Mouse (Mus musculus): Measurements from ENCODE around the gene Atxn1. TPM values are rescaled to one million over a fixed set of nuclear protein-coding genes. Genes with fewer than 3 reads are reported as not detected.

Atxn1 gene
- polyA plus RNA-seq, 1 experiment from 2014 or later: 5.9 TPM

DNA sequence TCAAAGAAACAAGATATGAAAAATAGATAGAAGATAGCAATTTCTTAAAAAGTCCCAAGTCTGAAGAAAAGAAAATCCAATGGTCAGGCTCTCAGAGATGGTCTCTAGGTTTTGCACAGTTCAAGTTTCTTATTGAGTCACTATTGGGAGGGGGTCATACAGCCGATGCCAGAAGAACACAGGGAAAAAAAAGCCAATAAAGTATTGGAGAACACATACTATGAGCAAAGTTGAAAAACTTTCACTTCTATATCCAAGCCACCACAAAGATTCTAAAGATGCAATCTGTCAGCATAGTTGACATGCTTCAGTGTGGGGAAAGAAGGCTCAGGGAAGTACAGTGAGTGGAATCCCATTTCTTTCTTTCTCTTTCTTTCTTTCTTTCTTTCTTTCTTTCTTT lies 285.7 kb downstream of the Atxn1 start:
- no peak for ATAC-seq (ENCODE audit: low FRiP score, low TSS enrichment)
- 92% methylated on average over 1 of the region's 1 CpGs for WGBS
- Histone ChIP-seq H3K9me3 (ENCODE audit: low read length) (no peaks in the 10 kb centered on the region), H3K27ac (ENCODE audit: low read length) (no peak overlapping the region), H3K4me2 (replicated peaks; ENCODE audit: low read depth, low read length) (no peak overlapping the region), H3K27me3 (ENCODE audit: insufficient read depth, low read length) (no peaks in the 10 kb centered on the region), H3K9ac (replicated peaks; ENCODE audit: low read length) (no peak overlapping the region), H3K4me3 (ENCODE audit: low read length) (no peak overlapping the region), H3K4me1 (ENCODE audit: insufficient read depth, low read length) (0 out of 2 replicates have a peak, but pooled peaks cover 2% of the 10 kb centered on the region), H3K36me3 (ENCODE audit: insufficient read depth, low read length) (no peaks in the 10 kb centered on the region)

DNA sequence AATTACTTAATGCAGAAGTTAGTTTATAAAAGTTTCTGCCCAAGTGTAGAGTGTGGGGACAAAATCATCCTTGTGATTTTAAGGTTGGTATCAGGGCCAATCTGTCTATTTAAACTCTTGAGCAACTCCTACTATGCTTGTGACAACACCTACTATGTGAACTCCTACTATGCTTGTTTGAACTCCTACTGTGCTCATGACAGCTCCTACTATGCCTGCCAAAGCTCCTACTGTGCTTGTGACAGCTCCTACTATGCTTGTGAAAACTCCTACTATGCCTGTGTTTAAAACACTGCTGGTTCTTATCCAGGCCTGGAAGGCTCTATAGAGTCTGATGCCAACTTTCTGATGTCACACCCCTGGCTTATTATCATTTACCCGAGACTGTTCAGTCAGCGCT lies 292.2 kb downstream of the Atxn1 start:
- WGBS: 83% methylated on average over 2 of the region's 2 CpGs
- H3K9ac ChIP-seq (replicated peaks; ENCODE audit: low read length): no peak overlapping the region
- H3K27ac ChIP-seq (ENCODE audit: low read length): no peak overlapping the region
- no peak for ATAC-seq (ENCODE audit: low FRiP score, low TSS enrichment)
- no peaks in the 10 kb centered on the region for H3K9me3 ChIP-seq (ENCODE audit: low read length)
- H3K4me2 ChIP-seq (replicated peaks; ENCODE audit: low read depth, low read length): no peak overlapping the region
- no peaks in the 10 kb centered on the region for H3K4me1 ChIP-seq (ENCODE audit: insufficient read depth, low read length)
- H3K27me3 ChIP-seq (ENCODE audit: insufficient read depth, low read length): no peaks in the 10 kb centered on the region
- H3K4me3 ChIP-seq (ENCODE audit: low read length): no peak overlapping the region
- no peaks in the 10 kb centered on the region for H3K36me3 ChIP-seq (ENCODE audit: insufficient read depth, low read length)

DNA sequence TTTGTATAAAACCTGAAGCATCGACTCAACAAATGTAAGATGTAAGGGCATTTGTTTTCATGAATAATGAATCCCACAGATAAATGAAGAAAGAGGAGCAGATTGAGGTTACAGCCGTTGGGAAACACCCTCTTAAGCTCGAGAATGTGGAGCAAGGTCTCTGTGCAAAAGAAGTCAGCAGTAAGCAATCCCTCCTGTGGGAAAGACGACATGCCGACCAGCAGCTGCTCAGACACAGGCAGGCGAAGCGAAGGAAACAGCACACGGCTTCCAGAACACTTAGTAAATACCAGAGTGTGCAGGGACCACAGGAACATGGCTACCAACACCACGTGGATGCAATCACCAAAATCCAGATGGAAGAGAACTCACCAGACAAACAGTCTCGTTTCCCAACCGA lies 294.8 kb downstream of the Atxn1 start:
- Histone ChIP-seq H3K9me3 (ENCODE audit: low read length) (no peaks in the 10 kb centered on the region), H3K4me1 (ENCODE audit: insufficient read depth, low read length) (no peaks in the 10 kb centered on the region), H3K9ac (replicated peaks; ENCODE audit: low read length) (no peak overlapping the region), H3K27me3 (ENCODE audit: insufficient read depth, low read length) (no peaks in the 10 kb centered on the region), H3K36me3 (ENCODE audit: insufficient read depth, low read length) (no peaks in the 10 kb centered on the region), H3K4me3 (ENCODE audit: low read length) (no peak overlapping the region), H3K4me2 (replicated peaks; ENCODE audit: low read depth, low read length) (no peak overlapping the region), H3K27ac (ENCODE audit: low read length) (no peak overlapping the region)
- 80% methylated on average over 11 of the region's 11 CpGs for WGBS
- ATAC-seq (ENCODE audit: low FRiP score, low TSS enrichment): no peak

DNA sequence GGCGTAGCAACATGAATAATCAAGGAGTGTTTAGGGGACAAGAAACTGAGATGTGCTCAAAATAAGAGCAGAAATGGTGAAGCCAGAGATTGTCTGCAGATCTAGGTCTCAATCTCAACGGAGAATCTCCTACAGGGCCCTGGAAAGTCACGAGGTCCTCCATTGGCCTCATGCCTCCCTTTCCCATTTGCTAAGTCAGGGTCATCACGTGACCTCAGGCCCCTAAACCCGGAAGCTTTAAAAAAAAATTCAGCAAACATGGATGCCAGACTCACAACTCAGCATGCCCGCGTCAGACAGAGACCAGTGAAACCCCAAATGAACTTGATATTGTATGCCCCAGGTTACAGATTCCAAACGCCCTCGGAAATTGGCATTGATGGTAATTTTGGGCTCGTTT lies 302.0 kb downstream of the Atxn1 start:
- no peak overlapping the region for H3K27ac ChIP-seq (ENCODE audit: low read length)
- no peak overlapping the region for H3K9ac ChIP-seq (replicated peaks; ENCODE audit: low read length)
- no peak overlapping the region for H3K4me3 ChIP-seq (ENCODE audit: low read length)
- H3K36me3 ChIP-seq (ENCODE audit: insufficient read depth, low read length): no peaks in the 10 kb centered on the region
- no peak overlapping the region for H3K4me2 ChIP-seq (replicated peaks; ENCODE audit: low read depth, low read length)
- no peak for ATAC-seq (ENCODE audit: low FRiP score, low TSS enrichment)
- H3K9me3 ChIP-seq (ENCODE audit: low read length): no peaks in the 10 kb centered on the region
- 92% methylated on average over 10 of the region's 10 CpGs for WGBS
- H3K27me3 ChIP-seq (ENCODE audit: insufficient read depth, low read length): no peaks in the 10 kb centered on the region
- H3K4me1 ChIP-seq (ENCODE audit: insufficient read depth, low read length): no peaks in the 10 kb centered on the region

DNA sequence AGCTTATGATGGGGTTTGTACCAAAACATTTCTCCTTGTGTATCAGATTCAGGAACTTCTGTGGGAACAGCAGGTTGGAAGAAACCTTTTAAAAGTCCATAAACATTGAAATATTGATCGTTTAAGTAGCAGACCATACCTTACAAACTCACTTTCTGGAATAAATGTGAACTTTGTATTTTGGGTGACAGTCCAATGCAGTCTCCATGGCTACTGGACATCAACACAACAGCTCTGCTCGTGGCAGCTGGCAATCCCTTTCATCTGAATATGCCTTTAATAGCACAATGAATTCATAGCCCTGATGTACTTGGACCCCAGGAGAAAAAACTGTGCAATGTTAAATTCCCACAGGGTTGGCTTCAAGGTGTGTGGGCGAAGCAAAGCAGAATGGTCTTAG lies 302.6 kb downstream of the Atxn1 start:
- Histone ChIP-seq H3K9me3 (ENCODE audit: low read length) (no peaks in the 10 kb centered on the region), H3K27ac (ENCODE audit: low read length) (no peak overlapping the region), H3K4me3 (ENCODE audit: low read length) (no peak overlapping the region), H3K36me3 (ENCODE audit: insufficient read depth, low read length) (no peaks in the 10 kb centered on the region), H3K27me3 (ENCODE audit: insufficient read depth, low read length) (no peaks in the 10 kb centered on the region), H3K4me2 (replicated peaks; ENCODE audit: low read depth, low read length) (no peak overlapping the region), H3K4me1 (ENCODE audit: insufficient read depth, low read length) (no peaks in the 10 kb centered on the region), H3K9ac (replicated peaks; ENCODE audit: low read length) (no peak overlapping the region)
- WGBS: 79% methylated on average over 3 of the region's 3 CpGs
- no peak for ATAC-seq (ENCODE audit: low FRiP score, low TSS enrichment)

DNA sequence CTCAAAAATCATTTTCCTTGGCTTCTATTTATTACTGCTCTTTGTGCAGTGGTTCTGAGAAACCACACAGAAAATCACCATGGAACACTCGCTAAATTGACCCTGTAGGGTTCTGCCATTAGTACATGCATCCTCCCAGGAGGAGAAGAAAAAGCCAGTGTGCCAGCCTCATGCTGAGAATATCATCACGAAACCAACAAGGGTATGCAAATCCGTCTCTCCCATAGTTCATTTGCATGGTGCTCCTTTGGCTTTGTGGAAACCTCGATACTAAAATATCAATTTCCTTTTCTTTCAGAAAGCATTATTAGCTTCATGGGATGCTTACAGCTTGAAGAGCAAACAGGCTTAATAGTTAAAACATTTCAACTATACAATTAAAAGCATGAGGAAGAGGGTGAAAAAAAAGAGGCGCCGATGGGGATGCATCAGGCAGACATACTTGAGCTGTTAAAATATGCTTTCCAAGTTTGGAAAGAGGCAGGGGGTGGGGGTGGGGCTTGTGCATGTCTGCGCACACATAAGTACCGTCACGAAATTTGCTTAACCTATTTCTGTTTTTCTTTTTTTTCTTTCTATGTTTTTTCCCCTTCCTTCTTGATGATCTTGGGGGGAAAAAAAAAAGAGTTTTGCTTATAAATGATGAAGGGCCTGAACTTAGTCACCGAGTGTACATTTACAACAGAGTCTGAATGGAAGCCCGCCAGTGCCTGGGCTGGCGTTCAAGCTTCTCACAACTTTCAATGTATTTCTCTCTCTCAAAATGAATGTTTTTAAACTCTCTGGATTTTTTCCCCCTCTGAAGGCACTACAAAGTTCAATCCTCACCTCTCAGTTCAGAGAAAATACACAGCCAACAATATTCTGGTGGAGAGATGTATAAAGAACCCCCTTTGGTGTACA lies 303.3 kb downstream of the Atxn1 start:
- no peaks in the 10 kb centered on the region for H3K36me3 ChIP-seq (ENCODE audit: insufficient read depth, low read length)

DNA sequence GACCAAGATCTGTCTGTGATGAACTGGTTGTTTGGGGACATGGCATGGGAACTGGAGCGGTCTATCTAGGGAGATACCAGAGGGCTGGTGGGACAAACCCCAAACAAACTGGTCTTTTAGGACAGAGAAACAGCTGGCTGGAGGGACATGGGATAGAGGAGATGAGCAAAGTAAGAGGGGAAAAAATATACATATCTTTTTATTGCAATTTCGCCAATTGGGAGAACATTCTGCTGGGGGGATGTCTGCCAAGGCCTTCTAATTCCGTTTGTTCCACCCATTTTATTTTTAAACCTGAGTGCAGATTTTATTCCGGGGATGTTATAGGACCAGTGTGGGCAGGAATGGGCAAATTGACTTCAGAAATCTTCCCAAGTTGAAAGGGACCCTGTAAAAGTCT lies 305.0 kb downstream of the Atxn1 start:
- WGBS: 82% methylated on average over 4 of the region's 4 CpGs
- Histone ChIP-seq H3K4me3 (ENCODE audit: low read length) (no peak overlapping the region), H3K4me1 (ENCODE audit: insufficient read depth, low read length) (no peaks in the 10 kb centered on the region), H3K27me3 (ENCODE audit: insufficient read depth, low read length) (no peaks in the 10 kb centered on the region), H3K4me2 (replicated peaks; ENCODE audit: low read depth, low read length) (no peak overlapping the region), H3K27ac (ENCODE audit: low read length) (no peak overlapping the region), H3K9me3 (ENCODE audit: low read length) (no peaks in the 10 kb centered on the region), H3K9ac (replicated peaks; ENCODE audit: low read length) (no peak overlapping the region), H3K36me3 (ENCODE audit: insufficient read depth, low read length) (no peaks in the 10 kb centered on the region)
- ATAC-seq (ENCODE audit: low FRiP score, low TSS enrichment): no peak

More for the DNA sequence above, 303.3 kb downstream of the Atxn1 start:
- H3K27me3 ChIP-seq (ENCODE audit: insufficient read depth, low read length): no peaks in the 10 kb centered on the region
- no peak for ATAC-seq (ENCODE audit: low FRiP score, low TSS enrichment)
- H3K9ac ChIP-seq (replicated peaks; ENCODE audit: low read length): no peak overlapping the region
- no peak overlapping the region for H3K4me3 ChIP-seq (ENCODE audit: low read length)
- no peak overlapping the region for H3K4me2 ChIP-seq (replicated peaks; ENCODE audit: low read depth, low read length)
- no peaks in the 10 kb centered on the region for H3K9me3 ChIP-seq (ENCODE audit: low read length)
- H3K4me1 ChIP-seq (ENCODE audit: insufficient read depth, low read length): no peaks in the 10 kb centered on the region
- 84% methylated on average over 12 of the region's 12 CpGs for WGBS
- no peak overlapping the region for H3K27ac ChIP-seq (ENCODE audit: low read length)

DNA sequence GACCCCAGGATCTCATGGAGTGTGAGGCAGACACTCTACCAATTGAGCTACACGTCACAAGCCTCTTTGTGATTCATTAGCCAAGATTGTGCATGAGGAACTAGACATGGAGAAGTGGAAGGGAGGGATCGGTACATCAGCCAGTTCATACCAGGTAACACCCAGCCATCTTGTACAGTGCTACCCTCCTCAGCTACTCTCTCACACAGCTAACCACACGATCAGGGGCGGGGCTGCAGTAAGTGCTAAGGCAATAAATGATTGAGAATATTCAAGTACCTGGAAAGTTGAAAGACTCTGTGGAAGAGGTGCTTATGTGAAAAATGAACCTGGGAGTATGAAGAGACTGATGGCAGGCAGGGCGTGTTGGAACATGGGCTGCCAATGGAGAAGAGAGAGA lies 306.5 kb downstream of the Atxn1 start:
- no peak for ATAC-seq (ENCODE audit: low FRiP score, low TSS enrichment)
- H3K4me2 ChIP-seq (replicated peaks; ENCODE audit: low read depth, low read length): no peak overlapping the region
- H3K4me1 ChIP-seq (ENCODE audit: insufficient read depth, low read length): no peaks in the 10 kb centered on the region
- H3K27me3 ChIP-seq (ENCODE audit: insufficient read depth, low read length): no peaks in the 10 kb centered on the region
- no peak overlapping the region for H3K27ac ChIP-seq (ENCODE audit: low read length)
- 90% methylated on average over 5 of the region's 5 CpGs for WGBS
- no peaks in the 10 kb centered on the region for H3K36me3 ChIP-seq (ENCODE audit: insufficient read depth, low read length)
- H3K9me3 ChIP-seq (ENCODE audit: low read length): no peaks in the 10 kb centered on the region
- no peak overlapping the region for H3K9ac ChIP-seq (replicated peaks; ENCODE audit: low read length)
- H3K4me3 ChIP-seq (ENCODE audit: low read length): no peak overlapping the region

DNA sequence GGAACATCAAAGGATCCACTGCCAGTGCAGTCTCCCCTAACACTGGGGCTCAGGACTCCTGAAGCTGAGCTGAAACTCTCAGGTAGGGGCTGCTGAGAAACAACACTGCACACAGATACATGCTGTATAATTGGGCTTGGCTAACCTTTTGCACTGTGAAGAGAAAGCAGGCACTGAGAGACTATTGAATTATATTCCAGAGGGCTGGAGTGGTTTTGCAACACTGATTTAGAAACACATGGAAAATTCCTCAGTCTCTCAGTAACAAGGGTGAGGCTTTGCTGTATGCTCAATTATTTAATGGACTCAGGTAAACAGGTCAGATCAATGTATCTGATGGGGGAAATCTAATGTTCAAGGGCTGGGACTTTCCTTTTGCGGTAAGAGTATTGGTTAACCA lies 307.6 kb downstream of the Atxn1 start:
- Histone ChIP-seq H3K9me3 (ENCODE audit: low read length) (peaks cover 4% of the 10 kb centered on the region; the same call in 1 of the 2 replicates), H3K36me3 (ENCODE audit: insufficient read depth, low read length) (no peaks in the 10 kb centered on the region), H3K27ac (ENCODE audit: low read length) (no peak overlapping the region), H3K27me3 (ENCODE audit: insufficient read depth, low read length) (no peaks in the 10 kb centered on the region), H3K9ac (replicated peaks; ENCODE audit: low read length) (no peak overlapping the region), H3K4me1 (ENCODE audit: insufficient read depth, low read length) (no peaks in the 10 kb centered on the region), H3K4me2 (replicated peaks; ENCODE audit: low read depth, low read length) (no peak overlapping the region), H3K4me3 (ENCODE audit: low read length) (no peak overlapping the region)
- ATAC-seq (ENCODE audit: low FRiP score, low TSS enrichment): no peak
- WGBS: 97% methylated on average over 1 of the region's 1 CpGs

DNA sequence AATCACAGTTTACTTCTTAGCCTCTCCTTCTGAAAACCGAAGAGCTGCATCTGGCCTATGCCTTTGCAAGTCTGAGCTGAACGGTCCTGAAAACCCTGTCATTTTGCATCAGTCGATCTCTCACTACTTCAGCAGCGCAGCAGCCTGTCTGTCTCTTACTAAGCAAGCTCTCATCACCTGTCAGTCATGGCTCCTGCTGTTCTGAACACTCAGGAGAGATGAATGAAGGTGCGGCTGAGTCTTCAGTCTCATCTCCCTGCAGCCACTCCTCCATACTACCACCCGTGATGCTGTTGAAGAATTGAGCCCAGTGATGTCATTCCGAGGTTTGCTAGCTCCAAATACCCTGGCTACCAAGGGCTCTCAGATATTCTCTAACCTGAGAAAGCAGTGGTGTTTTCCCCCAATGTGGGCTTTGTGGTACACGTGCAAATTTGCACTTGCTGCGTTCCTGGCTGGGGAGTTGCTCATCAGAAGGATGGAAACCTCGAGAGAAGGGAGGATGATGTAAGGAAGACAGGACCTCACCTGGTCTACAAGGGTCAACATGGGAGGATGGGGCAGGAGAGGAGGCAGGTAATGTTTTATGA lies 313.1 kb downstream of the Atxn1 start:
- no peak overlapping the region for H3K27ac ChIP-seq (ENCODE audit: low read length)

More for the DNA sequence above, 313.1 kb downstream of the Atxn1 start:
- H3K9me3 ChIP-seq (ENCODE audit: low read length): peaks cover 4% of the 10 kb centered on the region; the same call in 1 of the 2 replicates
- H3K36me3 ChIP-seq (ENCODE audit: insufficient read depth, low read length): 0 out of 2 replicates have a peak, but pooled peaks cover 5% of the 10 kb centered on the region
- no peak overlapping the region for H3K9ac ChIP-seq (replicated peaks; ENCODE audit: low read length)
- no peaks in the 10 kb centered on the region for H3K4me1 ChIP-seq (ENCODE audit: insufficient read depth, low read length)
- no peaks in the 10 kb centered on the region for H3K27me3 ChIP-seq (ENCODE audit: insufficient read depth, low read length)
- H3K4me3 ChIP-seq (ENCODE audit: low read length): no peak overlapping the region
- WGBS: 74% methylated on average over 10 of the region's 10 CpGs
- ATAC-seq (ENCODE audit: low FRiP score, low TSS enrichment): no peak
- no peak overlapping the region for H3K4me2 ChIP-seq (replicated peaks; ENCODE audit: low read depth, low read length)
